Mouse (Mus musculus): Measurements from ENCODE around the gene Vax2. TPM values are rescaled to one million over a fixed set of nuclear protein-coding genes. Genes with fewer than 3 reads are reported as not detected.

The Vax2 gene
- polyA plus RNA-seq, 1 experiment from 2014 or later: not detected

- H3K79me2 ChIP-seq (ENCODE audit: inconsistent target): no peaks in the 10 kb centered on the region
- H3K27ac ChIP-seq: no peak overlapping the region
- no peak overlapping the region for H3K4me3 ChIP-seq (ENCODE audit: inconsistent target)
- WGBS (ENCODE audit: missing documents): 14% methylated on average over 35 of the region's 35 CpGs
- no peaks in the 10 kb centered on the region; the same call in 1 of the 2 replicates for H3K36me3 ChIP-seq (ENCODE audit: inconsistent target)
Observed at GRCm38 (mm10) chr6:83762880-83763431, 51.9 kb downstream of the Vax2 start.

- Histone ChIP-seq H3K27ac (no peak overlapping the region), H3K79me2 (ENCODE audit: inconsistent target) (no peaks in the 10 kb centered on the region), H3K4me3 (ENCODE audit: inconsistent target) (no peak overlapping the region), H3K36me3 (ENCODE audit: inconsistent target) (peaks cover 35% of the 10 kb centered on the region)
- 91% methylated on average over 3 of the region's 3 CpGs for WGBS (ENCODE audit: missing documents)
Observed at GRCm38 (mm10) chr6:83766982-83767381, 55.9 kb downstream of the Vax2 start.

DNA sequence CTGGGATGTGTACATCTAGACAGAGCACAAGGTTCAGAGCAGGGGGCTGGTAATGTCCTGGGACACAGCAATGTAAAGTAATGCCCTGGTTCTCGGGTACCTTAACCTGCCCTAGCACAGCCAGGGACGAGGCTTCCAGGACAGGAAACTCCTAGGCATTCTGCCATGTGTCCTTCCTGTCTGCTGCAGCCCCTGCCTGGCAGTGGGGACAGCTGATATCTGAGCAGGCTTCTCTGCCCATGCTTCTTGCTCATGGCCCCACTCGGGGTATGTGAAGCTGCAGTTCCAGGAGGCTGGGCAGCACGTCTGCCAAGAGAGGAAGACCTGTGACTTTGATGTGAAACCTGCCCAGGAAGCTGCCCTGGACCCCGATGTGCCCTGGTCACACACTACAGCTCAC, 57.4 kb downstream of the Vax2 start:
- H3K79me2 ChIP-seq (ENCODE audit: inconsistent target): peaks cover 8% of the 10 kb centered on the region; the same call in 1 of the 2 replicates
- peaks cover 47% of the 10 kb centered on the region for H3K36me3 ChIP-seq (ENCODE audit: inconsistent target)
- WGBS (ENCODE audit: missing documents): 57% methylated on average over 5 of the region's 5 CpGs
- no peak overlapping the region for H3K4me3 ChIP-seq (ENCODE audit: inconsistent target)
- H3K27ac ChIP-seq: no peak overlapping the region

DNA sequence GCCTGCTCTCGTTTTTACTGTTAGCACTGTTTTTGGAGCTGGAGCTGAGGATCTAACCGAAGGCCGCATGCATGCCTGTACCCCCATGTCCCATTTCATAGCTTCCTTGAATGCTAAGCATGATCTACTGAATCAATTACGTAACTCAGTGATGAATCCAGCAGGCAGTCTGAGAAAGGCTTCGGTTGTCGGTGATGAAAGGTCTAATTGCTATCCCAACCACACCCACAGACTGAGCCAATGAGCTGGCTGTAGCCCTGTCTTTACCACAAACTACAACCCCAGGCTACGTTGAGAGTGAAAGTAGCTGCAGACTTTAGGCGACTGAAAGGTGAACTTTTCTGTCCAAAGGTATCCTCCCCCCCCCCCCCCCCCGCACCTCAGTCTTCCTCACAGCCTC, 63.1 kb downstream of the Vax2 start:
- H3K36me3 ChIP-seq (ENCODE audit: inconsistent target): peaks cover 41% of the 10 kb centered on the region
- peak overlapping the region; percentile 98; the same call in 1 of the 2 replicates for H3K4me3 ChIP-seq (ENCODE audit: inconsistent target)
- 33% methylated on average over 8 of the region's 9 CpGs for WGBS (ENCODE audit: missing documents)
- peaks cover 27% of the 10 kb centered on the region for H3K79me2 ChIP-seq (ENCODE audit: inconsistent target)
- no peak overlapping the region for H3K27ac ChIP-seq

- peak overlapping the region; percentile 98 for H3K4me3 ChIP-seq (ENCODE audit: inconsistent target)
- H3K27ac ChIP-seq: peak overlapping the region; percentile 33
- peaks cover 27% of the 10 kb centered on the region for H3K79me2 ChIP-seq (ENCODE audit: inconsistent target)
- peaks cover 34% of the 10 kb centered on the region for H3K36me3 ChIP-seq (ENCODE audit: inconsistent target)
- 3% methylated on average over 14 of the region's 14 CpGs for WGBS (ENCODE audit: missing documents)
Observed at GRCm38 (mm10) chr6:83774781-83775563, 63.9 kb downstream of the Vax2 start.

GRCm38 (mm10) chr6:83775638-83776293, 64.7 kb downstream of the Vax2 start, which contains the start of gene Tex261:
TSS of gene Tex261 (minus strand) at chr6:83775813.
- Histone ChIP-seq H3K4me3 (ENCODE audit: inconsistent target) (peak within 1 kb of the TSS; percentile 98), H3K79me2 (ENCODE audit: inconsistent target) (peaks cover 27% of the 10 kb centered on the region), H3K27ac (peak within 1 kb of the TSS; percentile 68), H3K36me3 (ENCODE audit: inconsistent target) (peaks cover 26% of the 10 kb centered on the region; the same call in 1 of the 2 replicates)
- WGBS (ENCODE audit: missing documents): 1% methylated on average over 45 of the region's 45 CpGs

DNA sequence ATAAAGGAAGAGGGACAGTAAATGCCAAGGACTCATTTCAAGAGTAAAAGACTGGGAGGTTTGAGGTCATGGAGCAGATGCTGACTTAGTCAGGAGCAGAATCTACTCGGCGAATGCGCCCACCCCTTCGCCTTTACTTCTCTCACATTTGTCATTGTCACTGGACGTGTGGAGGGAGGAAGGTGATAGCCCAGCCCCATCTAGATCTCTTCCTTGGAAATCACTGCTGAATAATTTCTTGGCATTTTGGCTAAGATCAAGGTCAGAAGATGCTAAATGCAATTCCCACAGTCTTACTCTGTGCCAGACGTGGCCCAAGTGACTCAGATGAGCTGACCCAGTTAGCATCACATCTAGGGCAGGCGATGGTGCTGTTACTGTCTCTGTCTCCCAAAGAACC, 67.2 kb downstream of the Vax2 start:
- Histone ChIP-seq H3K79me2 (ENCODE audit: inconsistent target) (peaks cover 21% of the 10 kb centered on the region), H3K4me3 (ENCODE audit: inconsistent target) (no peak overlapping the region), H3K36me3 (ENCODE audit: inconsistent target) (0 out of 2 replicates have a peak, but pooled peaks cover 4% of the 10 kb centered on the region), H3K27ac (no peak overlapping the region)
- WGBS (ENCODE audit: missing documents): 93% methylated on average over 7 of the region's 7 CpGs

GRCm38 (mm10) chr6:83779026-83779425, 68.0 kb downstream of the Vax2 start:
- 13% methylated on average over 5 of the region's 5 CpGs for WGBS (ENCODE audit: missing documents)
- Histone ChIP-seq H3K79me2 (ENCODE audit: inconsistent target) (peaks cover 13% of the 10 kb centered on the region), H3K27ac (no peak overlapping the region), H3K36me3 (ENCODE audit: inconsistent target) (no peaks in the 10 kb centered on the region), H3K4me3 (ENCODE audit: inconsistent target) (no peak overlapping the region)

DNA sequence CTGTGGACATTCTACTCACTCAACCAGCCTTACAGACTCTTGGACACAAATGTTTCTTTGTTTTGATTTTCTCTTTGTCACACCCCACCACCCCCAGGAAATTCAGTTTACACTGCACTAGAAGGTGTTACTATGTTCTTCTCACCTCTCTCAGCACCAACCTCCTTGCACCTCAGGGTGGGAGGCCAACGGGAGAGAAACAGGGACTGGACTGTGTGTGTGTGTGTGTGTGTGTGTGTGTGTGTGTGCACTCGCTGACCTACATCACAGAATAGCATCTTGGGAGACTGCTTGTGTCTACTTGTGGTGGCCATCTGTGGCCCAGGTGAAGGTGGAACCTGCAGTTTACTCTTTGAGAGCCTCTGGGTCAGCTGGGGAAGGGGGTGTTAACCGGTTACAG, 75.4 kb downstream of the Vax2 start:
- H3K4me3 ChIP-seq (ENCODE audit: inconsistent target): no peak overlapping the region
- WGBS (ENCODE audit: missing documents): 93% methylated on average over 3 of the region's 3 CpGs
- H3K36me3 ChIP-seq (ENCODE audit: inconsistent target): no peaks in the 10 kb centered on the region
- no peak overlapping the region for H3K27ac ChIP-seq
- no peaks in the 10 kb centered on the region for H3K79me2 ChIP-seq (ENCODE audit: inconsistent target)

Other genes with a start within 250 kb of the Vax2 start
- 30.7 to 54.0 TPM (median 30.9 TPM) in 3 replicates for gene Dguok, start 204.3 kb upstream of the Vax2 start, polyA plus RNA-seq (2018)
- gene Actg2, start 175.0 kb upstream of the Vax2 start, polyA plus RNA-seq (2018): 0.21 TPM in 1 of 3 replicates, not detected in the others
- 22.5 to 49.4 TPM (median 24.4 TPM) in 3 replicates for gene Stambp, start 138.5 kb upstream of the Vax2 start, polyA plus RNA-seq (2018)
- gene Clec4f, start 55.1 kb upstream of the Vax2 start, polyA plus RNA-seq (2018): not detected in 3 replicates
- 0.49 TPM in 1 of 3 replicates, not detected in the others for gene Cd207, start 33.4 kb upstream of the Vax2 start, polyA plus RNA-seq (2018)
- gene Atp6v1b1, start 31.7 kb downstream of the Vax2 start, polyA plus RNA-seq (2018): not detected in 3 replicates
- gene Ankrd53, start 51.4 kb downstream of the Vax2 start, polyA plus RNA-seq (2018): not detected in 3 replicates
- 35.3 to 72.5 TPM (median 65.9 TPM) in 3 replicates for gene Tex261, start 64.5 kb downstream of the Vax2 start, polyA plus RNA-seq (2018)
- 112 to 148 TPM (median 138 TPM) in 3 replicates for gene Nagk, start 83.7 kb downstream of the Vax2 start, polyA plus RNA-seq (2018)
- 5.8 to 9.0 TPM (median 6.1 TPM) in 3 replicates for gene Paip2b, start 120.5 kb downstream of the Vax2 start, polyA plus RNA-seq (2018)
- gene Zfp638, start 155.8 kb downstream of the Vax2 start, polyA plus RNA-seq (2018): 38.7 to 53.0 TPM (median 44.8 TPM) in 3 replicates